Mouse (Mus musculus) urinary bladder, postnatal 25 days (tissue): Measurements from ENCODE around the gene Camp.
"Not testable (repeated sequence)": the region's sequence is repeated elsewhere in the genome, so short reads cannot be mapped to it uniquely, and the experiment has no call there.

Experiments used
- DNase-seq: peaks from one replicate; pipeline ENCODE4 v3.0.0; 2022; ENCODE audit warnings: low spot score

The Camp gene

DNA sequence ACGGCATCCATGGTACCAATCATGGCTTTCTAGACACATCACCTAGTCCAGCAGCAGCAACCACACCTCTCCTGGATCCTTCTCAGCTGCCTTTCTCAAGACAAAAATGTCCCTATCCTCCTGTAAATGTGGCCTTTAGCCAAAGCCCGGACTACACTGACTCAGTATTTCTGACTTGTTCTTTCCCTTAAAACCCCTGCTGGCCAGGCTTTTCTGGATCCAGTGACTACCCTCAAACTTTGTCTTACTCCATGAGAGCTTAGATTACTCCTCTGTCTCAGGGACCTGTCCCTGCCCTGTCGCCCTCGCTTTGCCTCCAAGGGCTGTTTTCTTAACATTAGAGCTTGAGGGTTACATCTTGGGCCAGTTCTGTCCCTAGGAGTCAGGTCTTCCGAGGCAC, 682 bp upstream of the Camp start:
- DNase-seq = no peak

DNA sequence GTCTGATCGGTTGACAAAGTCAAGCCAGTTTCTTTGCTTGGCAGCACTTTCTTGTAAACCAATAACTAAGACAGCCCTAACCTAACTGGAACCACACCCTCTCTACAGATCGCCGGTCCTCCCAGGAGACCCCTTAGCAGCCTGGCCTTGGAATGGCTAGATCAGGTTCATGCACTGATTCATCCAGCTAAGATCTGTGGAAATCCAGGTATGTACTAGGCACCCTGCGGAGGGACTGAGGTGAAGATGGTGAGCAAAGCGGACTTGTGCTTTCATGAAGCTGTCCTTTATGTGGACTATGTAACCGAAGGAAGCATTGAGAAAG, 16.4 kb downstream of the Camp start:
- DNase-seq = no peak

DNA sequence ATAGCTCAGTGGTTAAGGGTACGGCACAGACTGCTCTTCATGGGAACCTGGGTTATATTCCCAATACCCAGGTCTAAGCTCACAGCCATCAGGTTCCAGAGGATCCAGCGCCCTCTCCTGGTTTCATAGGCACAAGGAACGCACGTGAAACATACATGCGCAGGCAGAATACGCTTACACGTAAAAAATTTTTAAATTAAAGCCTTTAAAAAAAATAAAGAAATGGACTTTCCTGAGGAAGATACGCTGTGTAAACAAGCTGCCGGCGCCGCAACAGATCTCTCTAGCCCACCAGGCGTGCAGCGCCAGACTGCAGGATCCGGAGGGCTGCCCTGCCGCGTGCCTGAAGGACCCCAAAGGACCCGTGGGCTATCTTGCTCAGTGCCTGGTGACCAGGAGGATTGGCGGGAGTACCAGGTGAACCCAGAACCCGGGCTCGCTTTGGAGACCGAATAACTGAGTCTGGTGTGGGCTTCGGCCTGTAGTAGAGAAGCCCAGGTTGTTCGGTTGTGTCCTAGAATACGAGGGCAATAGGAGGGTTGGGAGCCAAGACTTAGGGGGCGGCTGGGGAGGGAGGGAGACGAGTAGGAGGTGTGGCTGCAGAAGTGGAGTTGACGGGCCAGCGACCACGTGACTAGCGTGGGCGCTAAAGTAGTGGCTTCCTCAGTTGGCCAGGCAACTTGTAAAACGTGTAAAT, 16.9 kb downstream of the Camp start, which contains the start of gene Nme6:
TSS of gene Nme6 (plus strand) at position 359 of the 697 bp plus-strand sequence.
- DNase-seq = peak; percentile 85

DNA sequence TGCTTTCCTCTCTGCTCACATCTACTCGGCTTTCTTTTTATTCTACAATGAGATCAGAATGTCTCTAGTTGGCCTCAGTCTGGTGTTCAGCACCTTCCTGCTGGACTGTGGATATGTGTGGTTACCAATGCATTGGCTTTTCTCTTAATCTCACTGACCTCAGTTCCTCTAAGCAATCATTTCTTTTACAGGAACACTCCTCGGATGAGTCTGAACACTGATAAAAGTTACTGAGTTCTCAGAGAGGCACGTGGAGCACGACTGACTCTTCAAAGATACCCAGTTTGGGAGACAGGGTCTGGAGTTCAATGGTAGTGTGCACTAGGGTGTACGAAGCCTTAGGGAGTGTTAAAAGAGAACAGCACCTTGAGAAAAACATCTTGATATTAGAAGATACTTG, 23.2 kb downstream of the Camp start:
- no peak for DNase-seq

DNA sequence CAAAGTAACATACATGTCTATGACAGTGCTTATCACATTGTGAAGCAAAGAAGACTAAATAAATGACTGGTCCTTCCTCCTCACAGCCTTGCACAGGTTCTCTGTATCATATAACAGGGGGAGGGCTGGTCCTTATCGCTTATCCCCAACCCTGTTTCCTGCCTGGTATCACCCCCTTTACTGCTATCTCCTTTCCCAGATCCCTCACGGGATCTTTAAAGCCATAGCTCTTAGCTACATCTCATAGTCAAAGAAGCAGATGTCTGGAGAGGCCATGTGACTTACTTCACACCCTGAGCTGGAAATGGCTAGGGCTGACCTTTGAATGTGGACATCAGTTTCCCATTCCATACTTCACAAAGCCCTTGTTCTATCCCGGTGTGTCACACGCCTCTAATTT, 23.7 kb downstream of the Camp start:
- no peak for DNase-seq

DNA sequence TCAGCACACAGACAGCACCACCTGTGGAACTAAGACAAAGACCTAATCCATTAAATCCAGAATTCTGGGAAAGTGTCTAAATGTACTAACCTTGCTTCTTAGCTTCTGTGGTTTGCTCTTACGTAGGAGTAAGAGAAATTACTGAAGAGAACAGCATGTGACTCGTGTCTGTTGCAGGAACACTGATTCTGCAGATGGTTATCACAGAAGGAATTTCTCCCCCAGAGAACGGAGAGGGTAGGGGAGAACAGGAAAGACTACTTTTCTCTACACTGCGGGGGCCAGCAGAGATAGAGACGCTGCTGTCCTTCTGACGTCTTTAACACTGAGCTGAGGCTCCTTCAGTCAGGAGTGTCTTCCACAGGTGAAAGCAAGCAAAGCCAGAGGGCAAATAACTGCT, 33.1 kb downstream of the Camp start:
- no peak for DNase-seq

DNA sequence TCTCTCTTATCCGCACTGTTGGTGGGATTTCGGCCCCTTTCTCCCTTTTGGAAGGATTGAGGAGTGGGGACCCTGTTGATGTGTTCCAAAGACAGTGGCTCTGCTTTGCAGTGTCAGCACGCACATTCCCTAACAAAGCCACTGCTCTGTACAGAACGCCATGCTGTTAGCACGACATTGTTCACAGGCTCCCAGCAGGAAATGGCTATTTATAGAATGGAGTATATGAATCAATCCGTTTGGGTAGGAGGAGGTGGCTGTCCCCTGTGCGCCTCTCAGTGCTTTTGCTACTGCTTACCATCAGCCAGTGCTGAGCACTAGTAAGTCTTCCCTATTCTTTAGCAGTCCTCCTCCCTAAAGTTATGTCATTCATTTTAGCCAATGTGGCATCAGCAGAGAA, 36.0 kb downstream of the Camp start:
- DNase-seq = no peak

DNA sequence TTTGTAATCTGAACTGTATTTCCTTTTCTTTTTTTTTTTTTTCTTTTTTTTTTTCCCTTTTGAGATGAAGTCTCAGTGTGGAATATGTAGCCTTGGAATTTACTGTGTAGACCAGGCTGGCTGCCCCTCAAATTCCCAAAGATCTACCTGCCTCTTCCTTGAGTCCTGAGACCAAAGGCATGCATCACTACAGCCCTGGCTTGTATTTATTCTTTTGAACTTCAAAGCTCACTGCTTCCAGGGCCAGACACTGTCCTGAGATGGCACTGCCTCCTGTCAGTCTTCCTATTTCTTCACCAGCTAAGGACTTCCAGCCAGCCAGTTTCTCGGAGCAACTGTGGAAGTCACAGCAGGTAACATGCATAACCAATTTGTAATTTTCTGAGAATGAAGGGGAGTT, 37.4 kb downstream of the Camp start, which contains the start of gene Spink8:
TSS of gene Spink8 (plus strand) at position 301 of the 400 bp plus-strand sequence.
- no peak for DNase-seq

DNA sequence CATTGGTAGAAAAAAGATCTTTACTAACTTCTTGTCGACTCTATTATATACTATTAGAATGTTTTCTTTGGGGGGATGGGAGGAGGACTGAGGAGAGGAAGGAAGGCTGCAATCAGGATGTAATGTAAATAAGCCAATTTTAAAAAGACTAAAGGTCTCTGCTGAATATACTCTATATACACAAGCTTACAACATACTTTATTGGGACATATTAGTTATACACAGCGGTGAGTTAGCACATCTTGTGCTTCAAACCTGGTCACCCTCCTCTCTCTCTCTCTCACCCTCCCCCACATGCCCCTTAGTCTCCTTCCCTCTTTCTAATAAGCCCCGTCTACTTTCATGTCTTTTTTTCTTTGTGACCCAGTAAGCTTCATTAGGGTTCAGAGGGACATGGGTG, 41.5 kb downstream of the Camp start:
- no peak for DNase-seq

DNA sequence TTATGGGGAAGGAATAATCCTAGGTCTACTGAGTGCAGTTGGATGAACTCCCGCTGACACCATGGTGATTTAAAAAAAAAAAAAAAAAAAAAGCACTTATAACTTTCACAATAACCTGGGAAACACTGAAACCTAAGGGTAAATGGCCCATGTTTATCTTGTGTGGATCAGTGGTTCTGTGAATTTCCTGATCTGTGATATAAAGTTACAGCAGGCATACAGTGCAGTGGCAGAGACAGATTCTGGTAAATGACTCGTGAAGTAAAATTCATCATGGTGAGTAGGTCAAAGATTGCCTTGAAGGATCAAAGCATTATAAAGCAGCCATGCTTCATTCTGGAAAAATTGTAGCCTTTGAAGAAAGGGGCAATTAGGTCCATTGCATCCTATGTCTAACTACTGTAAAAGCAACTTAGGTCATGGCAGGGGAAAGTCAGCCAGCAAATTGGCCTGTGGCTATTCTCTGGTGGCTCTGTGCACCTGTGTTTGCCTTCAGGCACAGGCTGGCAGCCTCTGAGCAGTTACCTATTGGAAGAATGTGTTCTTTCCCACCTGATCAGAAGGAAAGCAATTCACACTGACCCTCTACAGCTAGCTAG, 42.6 kb downstream of the Camp start:
- DNase-seq = no peak

DNA sequence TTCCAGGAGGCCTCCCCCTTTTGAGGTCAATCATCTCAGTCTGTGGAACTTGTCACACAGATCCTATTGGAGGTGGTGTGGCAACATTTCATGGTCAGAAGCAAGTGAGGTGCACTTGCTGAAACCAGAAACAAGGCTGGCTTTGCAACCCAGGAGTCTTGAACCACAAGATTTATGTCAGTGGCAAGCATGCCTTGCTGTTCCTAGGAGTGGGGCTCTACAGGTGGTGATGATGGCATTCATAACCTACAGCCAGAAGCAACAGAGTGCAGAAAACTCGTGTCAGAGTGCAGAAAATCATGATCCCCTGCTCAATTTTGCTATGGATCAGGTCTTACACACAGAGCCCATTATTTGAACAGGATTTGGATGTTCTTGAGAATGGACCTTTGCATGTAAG, 43.2 kb downstream of the Camp start:
- DNase-seq = no peak

DNA sequence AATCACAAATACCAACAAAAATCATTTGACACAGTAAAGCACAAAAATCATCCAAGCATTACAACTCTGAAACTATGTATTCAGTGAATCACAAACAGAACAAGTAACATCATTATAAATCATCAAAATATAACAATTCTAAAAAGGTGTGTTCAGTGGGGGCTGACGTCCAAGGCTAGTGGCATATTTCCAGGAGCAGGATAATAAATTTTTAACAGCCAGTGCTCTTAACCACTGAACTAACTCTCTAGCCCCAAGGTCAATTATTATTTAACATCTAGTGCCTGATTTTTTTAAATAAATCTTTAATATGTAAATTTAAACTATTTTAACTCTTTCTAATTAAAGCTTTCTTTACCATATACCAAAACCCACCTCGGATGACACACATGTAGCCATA, 43.8 kb downstream of the Camp start:
- DNase-seq = not testable (repeated sequence)

DNA sequence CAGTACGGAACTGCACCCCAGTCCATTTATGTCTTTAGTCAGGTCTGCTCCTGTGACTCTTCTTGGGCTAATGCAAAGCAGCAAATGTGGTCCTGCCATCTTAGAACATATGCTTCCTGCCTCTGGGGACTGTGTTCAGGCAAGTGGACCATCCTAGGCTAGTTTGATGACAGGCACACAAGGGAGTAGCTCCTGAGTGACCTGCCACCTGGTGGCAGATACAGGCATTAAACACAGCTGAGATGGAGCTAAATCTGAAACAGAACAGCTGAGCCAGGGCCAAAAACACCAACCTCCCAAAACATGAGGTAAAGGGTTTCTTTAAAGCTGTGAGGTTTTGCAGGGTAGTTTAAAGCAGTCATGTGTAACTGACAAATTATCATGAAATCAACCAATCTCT, 51.4 kb downstream of the Camp start:
- DNase-seq = peak; percentile 11
